Mouse (Mus musculus): ENCODE measurements at regions not wholly inside any gene's neighbourhood (a gene's known extent, or its start where the extent isn't known, plus 50 kb on each side); places are given as distances from the start of the nearest gene placed in this dataset.

- TF ChIP-seq CTCF (IDR thresholded peaks at IDR 0.05; ENCODE audit: low read depth, low read length) (no peak), GATA1 (IDR thresholded peaks at IDR 0.05; ENCODE audit: borderline replicate concordance, low read length) (no peak), TAL1 (conservative IDR thresholded peaks at IDR 0.05; ENCODE audit: low read depth, low read length) (no peak), POLR2AphosphoS5 (IDR thresholded peaks at IDR 0.05; ENCODE audit: insufficient replicate concordance, low read depth, low read length) (no peak)
Measured at GRCm38 (mm10) chr10:37436849-37437248, 298.1 kb upstream of the Marcks start.

Data from G1E (cell line).